Mouse (Mus musculus): ENCODE data around the gene Maml2.

Maml2 gene

DNA sequence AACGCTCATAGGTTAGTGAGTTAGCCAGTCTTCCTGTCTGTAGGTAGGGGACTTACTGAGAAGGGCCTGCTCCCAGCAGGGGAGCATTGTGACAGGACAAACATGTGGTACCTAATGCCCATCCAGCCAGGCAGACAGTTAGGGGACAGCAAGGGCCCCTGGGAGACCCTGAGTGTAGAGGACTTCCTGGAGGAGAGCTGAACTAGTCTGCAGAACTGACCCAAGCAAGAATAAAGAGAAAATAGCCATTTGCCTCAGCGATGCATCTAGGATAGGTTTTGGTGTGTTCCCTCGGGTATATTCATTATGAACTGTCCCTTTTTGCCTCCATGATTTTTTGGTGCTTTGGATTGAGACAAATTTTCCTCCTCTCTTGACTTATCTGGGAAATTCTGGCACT is 199.3 kb downstream of the Maml2 start:
- no peak for DNase-seq

DNA sequence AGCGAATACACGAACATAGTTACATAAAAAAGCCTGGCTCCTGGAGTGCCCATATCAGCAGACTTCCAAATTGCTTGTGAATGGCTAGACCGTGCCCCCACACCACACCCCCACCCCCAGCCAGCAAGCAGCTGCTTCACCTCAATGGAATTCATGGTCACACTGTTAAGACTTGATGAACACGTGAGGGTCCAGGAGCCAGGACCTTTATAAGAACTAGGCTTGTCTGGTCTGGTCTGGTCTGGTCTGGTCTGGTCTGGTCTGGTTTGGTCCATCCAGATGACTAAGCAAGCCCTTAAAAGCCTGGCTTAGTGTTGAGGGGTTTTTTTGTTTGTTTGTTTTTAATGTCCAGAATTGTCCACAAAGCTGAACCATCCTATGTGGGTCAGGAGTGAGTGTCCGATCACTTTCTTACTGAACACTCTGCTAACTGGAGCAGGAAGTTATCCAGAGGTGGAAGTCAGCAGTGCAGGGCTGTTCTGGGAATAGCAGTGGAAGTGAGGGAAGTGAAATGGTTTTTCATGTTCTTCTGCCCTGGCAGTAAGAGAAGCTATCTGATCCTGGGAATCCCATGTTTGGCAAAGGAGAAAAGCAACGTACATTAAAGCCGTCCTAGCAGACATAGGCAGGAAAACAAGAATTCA is 200.1 kb downstream of the Maml2 start:
- DNase-seq = no peak

DNA sequence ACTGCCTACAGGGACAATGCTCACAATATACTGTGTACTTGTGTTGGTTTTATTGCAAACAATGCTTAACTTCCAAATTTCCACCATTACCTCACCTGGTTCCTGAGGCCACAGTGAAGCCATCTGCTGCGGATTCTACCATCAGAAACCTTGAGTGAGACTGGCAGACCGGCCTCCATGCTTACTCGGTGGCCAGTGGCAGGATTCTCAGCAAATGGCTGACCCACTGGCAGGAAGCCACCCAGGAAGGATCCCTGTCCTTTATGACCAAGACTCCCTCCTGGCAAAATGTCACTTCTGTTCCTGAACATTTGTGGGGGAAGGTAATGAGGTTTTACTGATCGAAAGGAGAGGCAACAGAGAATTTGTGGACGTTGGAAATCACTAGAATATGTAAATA is 202.3 kb downstream of the Maml2 start:
- DNase-seq = no peak

DNA sequence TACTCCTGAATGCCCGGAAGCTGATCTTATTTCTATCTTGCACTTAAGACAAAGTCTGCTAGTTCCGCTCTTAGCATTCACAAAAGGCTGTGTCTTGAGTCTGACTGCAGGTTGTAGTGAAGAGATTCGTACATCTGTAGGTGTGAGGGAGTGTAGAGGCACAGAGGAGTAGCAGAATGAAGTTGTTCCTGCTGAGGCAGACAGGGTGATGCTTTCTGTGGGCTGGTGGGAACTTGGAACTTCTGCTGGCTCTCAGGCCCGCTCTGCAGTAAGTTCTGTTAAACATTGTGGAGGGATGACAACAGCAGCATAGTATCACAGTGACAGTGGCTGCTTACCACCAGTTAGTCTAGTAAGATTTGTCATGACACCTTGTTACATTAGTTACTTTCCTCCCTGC is 207.3 kb downstream of the Maml2 start:
- no peak for DNase-seq

DNA sequence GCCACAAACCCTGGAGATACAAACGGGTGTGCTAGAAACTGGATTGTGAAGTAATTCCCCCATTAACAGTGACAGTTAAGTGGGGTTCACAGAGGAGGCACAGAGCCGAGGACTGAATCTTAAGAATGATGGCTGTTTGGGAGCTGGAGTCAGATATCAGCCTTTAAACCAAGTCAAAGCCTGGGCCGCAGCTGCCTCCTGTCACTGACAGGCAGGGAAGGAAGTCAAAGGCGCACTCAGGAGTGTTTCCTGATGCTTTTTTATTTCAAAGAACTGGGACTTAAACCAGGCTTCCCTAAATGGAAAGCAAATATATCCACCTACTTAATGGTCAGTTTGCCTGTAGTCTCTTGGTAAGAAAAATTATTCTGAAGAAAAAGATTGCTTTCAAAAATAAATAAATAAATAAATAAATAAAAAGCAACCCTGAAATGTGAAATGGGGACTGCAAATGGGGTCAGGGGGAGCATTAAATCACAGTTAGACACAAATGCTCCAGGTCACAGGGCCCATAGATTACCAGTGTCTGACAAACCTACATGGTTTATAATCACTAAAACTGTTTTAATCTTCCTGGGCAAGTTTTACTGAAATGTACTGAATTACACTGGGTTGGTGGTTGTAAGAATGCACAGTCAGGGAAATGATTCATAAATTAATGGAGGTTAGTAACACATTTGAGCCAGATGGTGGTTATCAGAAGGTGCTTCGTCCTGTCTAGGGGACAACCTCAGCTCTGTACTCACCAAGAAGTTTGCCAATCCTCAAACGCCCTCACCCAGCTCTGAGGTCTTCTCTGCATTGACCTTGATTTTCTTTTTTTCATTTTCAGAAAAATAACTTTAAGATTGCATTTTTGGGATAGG is 209.4 kb downstream of the Maml2 start:
- DNase-seq = no peak

DNA sequence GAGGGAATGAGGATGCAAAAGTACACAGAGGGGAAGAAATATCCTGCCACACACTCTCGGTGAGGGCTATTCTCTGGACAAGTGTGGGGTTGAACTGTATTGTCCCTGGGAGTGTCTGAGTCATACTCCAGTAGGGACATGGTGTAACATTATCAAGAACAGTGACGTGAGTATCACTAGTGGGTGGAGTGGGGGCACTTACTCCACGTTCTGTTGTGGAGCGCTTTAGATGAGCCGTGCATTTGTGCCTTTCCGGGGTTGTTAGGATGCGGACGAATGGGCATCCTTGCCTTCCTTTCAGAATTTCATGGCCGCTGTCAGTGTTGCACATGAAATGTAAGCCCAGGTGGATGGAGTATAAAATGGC is 210.0 kb downstream of the Maml2 start:
- DNase-seq = no peak

DNA sequence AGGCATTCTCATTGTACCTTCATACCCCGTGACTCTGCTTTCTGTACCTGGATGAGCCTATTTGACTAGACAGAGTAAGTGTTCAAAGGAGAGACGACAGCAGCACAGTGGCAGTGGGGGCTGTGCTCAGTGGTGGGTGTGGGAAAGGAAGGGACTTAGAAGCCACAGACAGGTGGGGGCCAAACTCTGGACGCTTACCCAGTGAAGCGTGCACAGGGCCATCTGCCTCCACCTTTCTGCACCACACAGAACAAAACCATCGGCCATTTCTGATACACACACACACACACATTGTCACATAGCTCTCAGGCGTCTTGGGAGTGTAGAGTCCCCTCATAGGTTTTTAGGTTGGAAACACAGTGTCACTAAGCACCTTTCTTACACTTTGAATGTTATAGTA is 212.0 kb downstream of the Maml2 start:
- DNase-seq = peak; percentile 55 to 64

DNA sequence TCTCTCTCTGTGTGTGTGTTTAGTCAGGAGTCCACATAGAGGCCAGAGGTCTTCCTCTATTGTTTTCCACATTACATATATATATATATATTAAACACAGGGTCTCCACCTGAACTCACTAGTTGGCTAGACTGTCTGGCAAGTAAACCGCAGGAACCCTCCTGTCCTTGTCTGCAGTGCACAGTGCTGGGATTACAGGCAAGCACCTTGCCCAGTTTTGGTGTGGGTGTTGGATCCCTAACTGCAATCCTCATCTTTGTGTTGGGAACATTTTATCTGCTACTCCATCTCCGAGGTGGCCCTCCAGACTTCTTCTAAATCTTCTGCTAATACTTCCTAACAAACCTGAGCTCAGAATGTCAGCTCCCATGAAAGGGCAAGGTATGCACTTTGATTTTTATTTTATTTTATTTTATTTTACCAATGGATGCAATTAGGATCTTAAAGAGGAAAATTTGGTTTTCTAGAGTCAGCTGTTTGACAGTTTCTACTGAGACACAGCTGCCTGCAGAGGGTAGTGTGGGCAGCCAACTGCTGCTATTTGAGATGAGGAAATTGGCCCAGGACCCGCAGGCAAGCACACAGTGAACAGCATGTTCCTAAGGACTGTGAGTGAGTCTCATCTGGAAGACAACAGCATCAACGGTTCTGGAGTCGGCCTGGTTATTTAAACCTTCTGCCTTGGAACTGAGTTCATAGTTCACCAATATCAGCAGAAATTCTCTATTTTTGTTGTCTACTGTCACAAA is 213.0 kb downstream of the Maml2 start:
- DNase-seq = peak; percentile 25 to 33

DNA sequence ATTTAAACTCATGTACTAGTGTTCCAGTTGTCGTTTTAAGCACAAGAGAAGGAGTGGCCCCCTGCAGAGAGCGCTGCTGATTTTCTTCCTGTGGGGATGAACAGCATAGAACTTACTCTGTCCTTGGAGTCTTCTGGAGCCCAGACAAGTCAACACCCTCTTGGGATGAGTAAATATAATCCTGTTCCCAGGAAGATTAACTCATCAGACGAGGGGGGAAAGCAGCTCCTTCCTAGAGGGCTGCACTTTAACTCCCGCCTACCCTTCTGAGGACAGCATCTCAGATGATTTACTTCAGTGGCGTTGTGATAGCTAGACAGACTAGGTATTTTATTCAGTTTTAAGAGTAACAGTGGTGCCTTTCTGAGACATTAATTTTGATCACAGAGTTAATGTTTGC is 215.4 kb downstream of the Maml2 start:
- DNase-seq = no peak

DNA sequence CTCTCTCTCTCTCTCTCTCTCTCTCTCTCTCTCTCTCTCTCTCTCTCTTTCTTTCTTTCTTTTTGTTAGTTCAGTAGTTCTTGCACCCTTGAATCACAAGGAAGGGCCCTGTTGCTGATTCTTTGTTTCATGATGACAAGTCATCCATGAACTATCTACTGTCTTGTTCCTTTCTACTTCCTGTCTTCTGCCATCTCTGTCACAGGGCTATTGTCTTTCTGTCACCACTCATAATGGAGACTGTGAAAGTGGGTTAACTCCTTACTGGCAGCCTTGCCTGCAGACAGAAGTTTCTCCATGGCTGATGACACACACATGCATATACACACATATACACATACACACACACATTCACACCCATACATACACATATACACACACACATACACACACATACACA is 216.7 kb downstream of the Maml2 start:
- DNase-seq = no peak

DNA sequence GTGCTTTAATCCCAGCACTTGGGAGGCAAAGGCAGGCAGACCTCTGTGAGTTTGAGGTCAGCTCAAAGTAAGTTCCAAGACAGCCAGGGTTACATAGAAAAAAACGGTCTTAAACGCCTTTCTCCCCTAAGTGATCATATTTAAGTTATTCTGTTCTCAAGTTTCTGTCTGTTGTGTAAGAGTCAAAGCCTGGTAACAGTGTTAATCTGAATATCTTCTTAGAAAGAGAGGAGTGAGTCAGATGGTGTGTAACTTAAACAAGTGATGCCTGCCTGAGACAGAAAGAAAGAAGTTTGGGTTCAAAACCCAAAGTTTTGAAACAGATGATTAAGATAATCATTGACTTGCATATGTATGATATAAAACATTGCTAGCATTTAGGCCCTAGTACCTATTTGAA is 218.2 kb downstream of the Maml2 start:
- no peak for DNase-seq

DNA sequence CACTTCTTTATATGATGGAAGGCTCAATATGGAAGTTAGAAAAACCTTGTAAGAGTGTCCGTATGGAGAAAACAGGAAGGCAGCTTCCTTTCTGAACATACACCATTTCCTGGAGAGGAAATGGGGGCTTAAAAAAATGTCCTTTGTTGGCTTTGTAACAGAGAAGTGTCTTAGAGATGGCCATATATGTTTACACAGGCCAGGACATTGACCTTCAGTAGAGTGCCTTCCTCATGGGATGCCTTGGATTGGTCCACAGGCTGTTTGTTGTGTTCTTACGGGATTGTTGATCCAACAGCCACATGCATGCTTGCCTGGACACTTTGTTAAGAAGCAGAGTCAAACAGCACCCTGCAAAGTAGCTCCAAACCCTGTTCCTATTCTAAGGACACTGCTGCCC is 220.3 kb downstream of the Maml2 start:
- DNase-seq = no peak

DNA sequence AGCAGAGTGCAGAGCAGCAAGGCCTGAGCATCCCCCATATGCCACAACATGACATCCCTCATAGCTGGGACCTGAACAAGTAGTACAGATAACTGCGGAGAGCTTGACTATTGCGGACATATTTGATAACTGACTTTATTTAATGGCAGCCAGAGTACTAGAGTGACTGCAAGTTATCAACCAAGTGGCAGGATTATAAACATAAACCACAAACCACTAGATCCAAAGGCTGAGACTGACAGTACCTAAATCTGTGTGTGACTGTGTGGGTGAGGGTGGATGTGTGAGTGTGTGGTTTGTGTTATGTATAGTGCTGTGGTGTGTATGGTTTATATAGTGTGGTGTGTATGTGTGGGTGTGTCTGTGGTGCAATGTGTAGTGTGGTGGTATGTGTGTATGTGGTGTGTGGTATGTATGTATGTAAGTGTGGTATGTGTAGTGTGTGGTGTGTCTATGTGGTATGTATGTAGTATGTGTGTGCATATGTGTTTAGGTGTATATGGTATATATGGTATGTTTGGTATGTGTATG is 220.7 kb downstream of the Maml2 start:
- DNase-seq = no peak

DNA sequence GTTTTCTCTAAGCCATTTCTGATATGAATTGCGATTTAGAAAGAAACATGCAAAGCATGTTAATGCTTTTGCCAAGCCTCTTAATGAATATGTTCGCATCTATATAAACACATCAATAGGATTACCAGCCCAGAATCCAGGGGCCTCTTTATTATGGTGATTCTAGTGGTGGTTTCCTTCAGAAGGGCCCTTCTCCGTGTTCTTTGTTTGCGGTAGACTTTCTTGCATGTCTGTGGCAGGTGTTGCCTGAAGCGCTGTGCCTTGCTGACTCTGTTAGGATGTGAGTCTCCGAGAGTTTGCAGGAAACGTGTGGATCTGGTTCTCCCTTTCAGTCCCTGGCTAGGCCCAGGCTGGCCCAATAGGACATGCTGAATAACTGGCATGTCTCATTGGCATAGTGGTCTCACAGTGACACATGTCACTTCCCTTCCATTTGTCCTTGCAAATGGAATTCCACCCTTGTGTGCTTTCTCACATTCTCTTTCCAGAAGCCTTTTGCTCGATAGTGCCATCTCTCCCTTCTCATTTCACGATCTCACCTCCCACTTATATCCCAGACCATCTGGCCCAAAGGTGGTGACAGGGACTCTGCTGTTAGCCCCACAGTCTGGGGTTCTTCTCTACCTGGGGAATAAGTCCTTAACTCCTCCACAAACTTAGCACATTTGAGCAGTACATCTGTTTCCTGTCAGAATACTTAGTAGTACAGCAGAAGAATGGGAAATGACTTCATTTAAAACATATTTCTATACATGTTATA is 224.5 kb downstream of the Maml2 start:
- DNase-seq = no peak

DNA sequence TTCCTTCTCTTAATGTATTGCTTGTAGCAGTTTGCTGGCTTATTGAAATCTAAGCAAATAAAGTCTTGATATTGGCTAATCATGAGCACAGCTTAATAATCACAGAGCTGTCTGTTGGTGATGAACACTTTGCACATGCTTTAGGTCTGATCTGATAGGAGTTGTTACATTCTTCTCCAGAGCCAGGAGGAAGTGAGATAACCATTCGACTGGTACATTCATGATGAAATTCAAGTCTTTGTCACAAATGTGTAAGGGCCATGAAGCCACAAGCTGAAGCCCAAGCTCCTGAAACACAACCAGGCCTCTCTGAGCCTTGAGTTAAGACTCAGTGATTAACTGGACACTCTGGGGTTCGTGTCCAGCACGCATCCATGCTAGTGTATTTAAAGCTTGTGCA is 225.3 kb downstream of the Maml2 start:
- DNase-seq = no peak

DNA sequence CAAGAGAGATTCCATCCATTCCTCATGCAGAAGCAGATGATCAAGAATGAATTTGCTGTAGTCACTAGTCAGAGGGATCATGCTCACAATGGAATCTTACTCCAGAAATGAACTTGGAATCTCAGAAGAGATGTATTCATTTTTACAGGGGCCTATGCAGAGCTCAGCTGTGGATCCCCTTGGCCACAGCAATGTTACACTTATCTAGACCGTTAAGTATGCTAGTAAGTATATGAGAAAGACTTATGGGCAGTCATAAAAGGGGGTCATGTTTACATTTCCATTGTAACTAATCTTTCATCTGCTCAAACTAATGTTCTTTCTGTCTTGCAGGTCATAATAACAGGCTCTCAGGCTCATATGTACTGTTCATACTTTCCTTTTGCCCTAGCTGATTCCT is 227.3 kb downstream of the Maml2 start:
- DNase-seq = no peak

DNA sequence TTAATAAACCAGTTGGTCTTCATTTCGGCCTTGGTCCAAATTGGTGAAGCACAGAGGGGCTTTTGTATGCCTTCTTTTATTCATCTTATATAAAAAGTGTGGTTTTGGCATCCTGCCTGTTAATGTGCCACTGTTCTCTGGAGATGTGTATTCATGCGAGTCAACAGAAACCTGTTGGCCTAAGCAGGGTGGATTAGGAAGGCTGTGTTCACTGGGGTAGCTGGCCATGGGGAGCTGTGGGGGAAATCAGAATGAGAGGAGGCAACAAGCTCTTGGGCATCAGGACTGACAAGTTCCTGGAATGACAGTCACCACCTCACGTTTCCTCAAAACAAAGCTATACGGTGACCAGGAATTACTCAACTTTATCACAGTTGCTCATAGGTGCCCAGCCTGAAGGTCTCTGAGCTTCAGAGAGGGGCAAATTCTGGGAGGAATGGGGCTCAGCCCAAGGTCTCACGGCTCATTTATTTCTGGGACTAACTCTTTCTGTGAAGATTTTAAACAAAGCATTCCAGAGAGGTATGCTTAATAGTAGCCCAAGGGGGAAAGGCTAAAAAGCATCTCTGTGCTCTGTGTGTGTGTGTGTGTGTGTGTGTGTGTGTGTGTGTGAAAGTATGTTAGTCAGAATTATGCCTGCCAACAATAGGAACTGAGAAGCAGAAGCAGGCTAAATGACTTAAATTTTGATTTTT is 228.0 kb downstream of the Maml2 start:
- DNase-seq = no peak

DNA sequence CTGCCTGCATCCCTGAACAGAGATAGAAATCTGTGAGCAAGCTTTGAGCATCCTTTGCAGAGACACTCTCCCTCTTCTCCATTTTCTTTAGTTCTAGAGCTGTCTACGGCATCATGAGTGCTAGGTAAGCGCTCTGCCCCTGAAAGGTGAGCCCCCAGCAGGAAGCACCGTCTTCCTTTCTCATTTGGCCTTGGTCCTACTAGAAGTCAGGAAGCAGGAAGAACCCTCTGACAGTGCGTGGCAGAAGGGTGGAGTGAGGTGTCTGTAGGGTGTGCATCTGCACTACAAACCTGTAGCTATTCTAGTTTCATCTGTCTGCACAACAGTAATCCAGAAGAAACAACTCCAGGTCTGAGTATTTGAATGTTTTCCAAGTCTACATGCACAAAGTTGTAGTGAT is 232.8 kb downstream of the Maml2 start:
- DNase-seq = no peak

DNA sequence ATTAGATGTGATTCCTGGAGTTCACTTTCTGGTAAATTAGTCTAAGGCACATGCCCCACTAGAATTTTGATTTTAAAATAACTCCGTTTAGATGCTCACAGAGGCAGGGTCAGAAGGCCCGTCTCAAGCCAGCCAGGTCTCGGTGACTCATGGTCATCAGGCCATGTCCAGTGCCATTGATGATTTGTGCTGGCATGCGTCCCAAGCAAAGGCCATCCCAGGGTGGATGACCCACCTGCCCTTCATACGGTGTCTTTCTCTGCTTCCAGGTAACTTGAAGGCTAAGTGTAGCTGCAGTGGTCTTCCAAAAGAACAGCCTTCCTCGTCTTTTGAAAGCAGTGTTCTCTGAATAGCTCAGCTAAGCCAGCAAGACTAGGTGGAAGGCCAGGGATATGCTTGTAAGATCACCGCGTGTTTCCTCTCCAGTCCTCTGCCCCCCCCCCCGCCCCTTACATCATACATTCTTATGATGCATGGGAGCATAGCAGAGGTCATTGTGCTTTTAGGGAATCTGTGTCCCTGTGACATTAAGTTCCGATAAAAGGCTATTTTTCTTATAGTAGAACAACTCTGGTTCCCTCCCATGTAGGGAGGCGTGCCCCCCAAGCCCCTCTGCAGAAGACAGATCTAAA is 235.4 kb downstream of the Maml2 start:
- DNase-seq = no peak

DNA sequence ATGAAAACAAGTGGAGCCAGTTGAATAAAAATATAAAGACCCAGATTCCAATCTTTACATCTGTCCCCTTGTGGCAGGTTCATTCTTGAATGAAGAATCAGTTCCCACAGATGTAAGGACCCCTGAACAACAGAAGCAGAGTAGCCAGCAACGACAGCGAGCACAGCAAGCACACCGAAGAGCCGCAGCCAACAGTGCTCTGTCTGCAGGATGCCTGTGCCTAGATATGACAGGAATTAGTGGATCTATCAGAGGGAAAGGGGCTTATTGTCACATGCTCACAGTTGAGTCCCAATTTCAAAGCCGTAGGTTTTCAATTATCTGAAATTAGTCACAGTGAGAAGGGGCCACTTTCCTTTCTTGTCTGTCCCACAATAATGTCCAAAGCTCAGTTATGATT is 238.0 kb downstream of the Maml2 start:
- no peak for DNase-seq

DNA sequence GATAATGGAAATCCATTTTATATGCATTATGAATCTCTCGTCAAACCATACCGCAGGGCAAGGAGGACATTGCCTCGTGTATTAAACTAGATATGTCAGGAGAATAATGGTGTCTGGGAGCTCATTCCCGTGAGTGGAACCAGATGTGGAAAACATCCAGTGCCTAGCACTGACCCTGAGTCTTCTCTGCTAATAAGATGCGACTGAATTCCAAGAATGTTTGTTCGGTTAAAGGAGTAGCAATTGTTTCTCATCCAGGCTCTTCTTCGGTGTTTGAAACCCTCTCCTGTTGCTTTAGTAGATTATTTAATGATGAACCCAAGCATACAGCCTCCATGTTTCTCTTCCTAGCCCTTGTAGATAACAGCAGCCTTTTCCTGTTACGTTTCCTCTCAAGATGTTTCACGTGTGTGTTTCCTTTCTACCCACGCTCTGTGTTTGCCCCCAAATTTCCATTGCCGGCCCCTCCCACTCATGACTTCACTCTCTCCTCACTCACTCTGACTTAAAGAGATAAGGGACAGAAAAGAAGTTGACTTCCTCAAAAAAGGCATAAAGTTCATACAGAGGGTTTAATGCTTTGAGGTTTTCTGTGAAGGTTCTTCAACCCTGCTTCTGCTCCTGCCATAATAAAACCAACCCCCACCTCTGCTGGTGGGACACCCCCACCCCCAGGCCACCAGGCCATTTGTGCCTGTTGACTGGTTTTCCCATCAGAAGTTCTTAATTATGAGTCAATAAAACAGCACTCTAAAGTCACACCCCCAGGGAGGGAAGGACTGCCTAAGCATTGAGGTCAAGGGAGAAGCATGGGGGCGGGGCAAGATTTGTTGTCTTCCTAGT is 238.9 kb downstream of the Maml2 start:
- peak; percentile 62 to 74 for DNase-seq

Measured in spleen, adult 18-20 months (tissue).